Mouse (Mus musculus): ENCODE data around the gene Scnn1b.

DNA sequence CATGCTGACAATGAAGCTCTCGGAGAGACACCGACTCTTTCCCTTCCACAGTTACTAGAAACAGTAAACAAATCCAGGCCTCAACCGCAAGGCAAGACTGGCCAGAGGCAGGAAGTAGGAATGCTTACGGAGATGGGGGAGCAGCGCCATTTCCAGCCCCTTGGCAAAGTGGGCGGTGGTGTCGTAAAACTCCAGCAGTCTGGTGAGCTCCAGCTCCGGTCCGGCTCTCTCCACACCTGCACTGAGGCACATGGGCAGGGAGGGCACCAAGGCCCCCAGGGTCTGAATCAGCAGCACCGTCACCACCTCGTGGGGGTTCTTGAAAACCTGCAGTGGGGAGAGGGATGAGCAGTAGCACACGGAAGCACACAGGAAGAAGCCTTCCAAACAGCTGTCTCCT, 91.0 kb downstream of the Scnn1b start:
- TF ChIP-seq MYB (IDR thresholded peaks at IDR 0.05; ENCODE audit: low read depth, low read length) (no peak), POLR2A (IDR thresholded peaks at IDR 0.05; ENCODE audit: control insufficient read depth in 1 of 2, insufficient read depth in 1 of 2, low read depth in 1 of 2, low read length in 2 of 2, poor library complexity in 1 of 2) (no peak), USF2 (IDR thresholded peaks at IDR 0.05; ENCODE audit: borderline replicate concordance in 1 of 2, insufficient read depth in 1 of 2, low read depth in 1 of 2, low read length in 2 of 2) (no peak)
